Mouse (Mus musculus) ES-Bruce4 (cell line): ENCODE data around the gene Atxn7l1. TPM values are rescaled to one million over a fixed set of nuclear protein-coding genes. Genes with fewer than 3 reads are reported as not detected.

Source experiments
- H3K27ac ChIP-seq: 2 replicates; pipeline ENCODE4 v1.5.1; 2012; ENCODE audit warnings: low read length, inconsistent platforms; ENCODE audit not compliant: insufficient read depth
- H3K27me3 ChIP-seq: 2 replicates; pipeline ENCODE4 v1.6.1; 2012; ENCODE audit warnings: mild to moderate bottlenecking, low read length, inconsistent platforms; ENCODE audit not compliant: control insufficient read depth, poor library complexity, insufficient read depth, severe bottlenecking
- H3K36me3 ChIP-seq: 2 replicates; pipeline ENCODE4 v1.6.1; 2012; ENCODE audit warnings: inconsistent platforms, mild to moderate bottlenecking, low read length, moderate library complexity; ENCODE audit not compliant: control insufficient read depth, poor library complexity, insufficient read depth, severe bottlenecking
- H3K4me1 ChIP-seq: one replicate; pipeline ENCODE4 v1.8.1; 2011; ENCODE audit warnings: low read length; ENCODE audit not compliant: control insufficient read depth, insufficient read depth
- H3K4me3 ChIP-seq: 2 replicates; pipeline ENCODE4 v1.5.1; 2011; ENCODE audit warnings: low read depth, mild to moderate bottlenecking, low read length
- H3K9ac ChIP-seq: 2 replicates; pipeline ENCODE4 v1.6.1; 2012; ENCODE audit warnings: low read depth, mild to moderate bottlenecking, inconsistent platforms; ENCODE audit not compliant: poor library complexity, severe bottlenecking
- H3K9me3 ChIP-seq: replicated peaks from 2 replicates; pipeline ENCODE4 v1.6.1; 2012; ENCODE audit warnings: mild to moderate bottlenecking, low read length, inconsistent platforms; ENCODE audit not compliant: control insufficient read depth, poor library complexity, insufficient read depth, severe bottlenecking
- CTCF ChIP-seq: IDR thresholded peaks from one replicate; pipeline ENCODE4 v1.8.1; 2011; ENCODE audit warnings: low read depth, low read length
- EP300 ChIP-seq: IDR thresholded peaks from 2 replicates; pipeline ENCODE4 v1.6.1; 2011; ENCODE audit warnings: low read depth, low read length; ENCODE audit not compliant: insufficient read depth
- POLR2A ChIP-seq: IDR thresholded peaks from one replicate; pipeline ENCODE4 v1.8.1; 2011; ENCODE audit warnings: low read length; ENCODE audit not compliant: insufficient read depth
- polyA plus RNA-seq: library from polyadenylated mRNA; stranded (reverse); fragments of >200 nt; gene quantifications from 2 replicates; pipeline ENCODE4 v1.2.4, GENCODE M21; 2011; ENCODE audit warnings: low read depth; ENCODE audit not compliant: missing spikeins, insufficient read depth, insufficient read length

Atxn7l1 gene
- polyA plus RNA-seq, 1 experiment = 16.1 TPM

DNA sequence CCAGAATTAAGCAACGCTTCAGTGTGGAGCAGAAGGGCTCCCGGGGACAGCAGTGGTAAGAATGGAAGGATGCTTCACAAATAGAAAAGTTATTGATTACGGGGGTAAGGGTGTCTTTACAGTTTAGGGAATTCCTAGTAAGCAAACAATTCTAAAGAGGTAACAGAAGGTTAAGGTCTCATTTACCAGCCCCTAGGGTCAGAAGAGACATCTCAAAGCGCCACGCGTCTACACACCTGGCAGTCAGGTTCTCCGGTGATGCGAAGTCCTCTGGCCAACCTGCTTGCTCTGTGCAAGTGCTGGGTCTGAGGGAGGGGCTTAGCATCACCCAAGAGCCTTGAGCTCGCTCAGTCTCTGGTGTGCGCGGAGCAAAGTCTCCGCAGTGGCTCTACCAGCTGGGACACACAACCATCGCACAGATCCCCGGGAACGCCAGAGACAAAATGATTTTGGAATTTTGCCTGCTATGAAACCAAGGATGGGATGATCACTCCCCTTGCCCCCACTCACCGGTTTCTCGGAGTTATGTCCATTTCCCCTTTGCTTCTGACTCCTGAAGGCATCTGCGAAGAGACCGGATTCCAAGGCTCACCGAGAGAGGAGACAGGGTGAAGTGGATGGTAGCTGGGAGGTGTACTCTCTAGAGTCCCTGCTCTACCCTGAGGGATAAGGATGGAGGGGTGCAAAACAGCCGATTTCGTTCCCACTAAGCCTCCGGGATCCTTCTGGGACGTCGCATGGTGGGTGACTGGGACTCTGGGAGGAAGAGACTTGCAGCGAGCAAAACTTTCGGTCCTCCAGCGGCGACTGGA is 665 bp upstream of the Atxn7l1 start:
- no peak overlapping the region for H3K27ac ChIP-seq

DNA sequence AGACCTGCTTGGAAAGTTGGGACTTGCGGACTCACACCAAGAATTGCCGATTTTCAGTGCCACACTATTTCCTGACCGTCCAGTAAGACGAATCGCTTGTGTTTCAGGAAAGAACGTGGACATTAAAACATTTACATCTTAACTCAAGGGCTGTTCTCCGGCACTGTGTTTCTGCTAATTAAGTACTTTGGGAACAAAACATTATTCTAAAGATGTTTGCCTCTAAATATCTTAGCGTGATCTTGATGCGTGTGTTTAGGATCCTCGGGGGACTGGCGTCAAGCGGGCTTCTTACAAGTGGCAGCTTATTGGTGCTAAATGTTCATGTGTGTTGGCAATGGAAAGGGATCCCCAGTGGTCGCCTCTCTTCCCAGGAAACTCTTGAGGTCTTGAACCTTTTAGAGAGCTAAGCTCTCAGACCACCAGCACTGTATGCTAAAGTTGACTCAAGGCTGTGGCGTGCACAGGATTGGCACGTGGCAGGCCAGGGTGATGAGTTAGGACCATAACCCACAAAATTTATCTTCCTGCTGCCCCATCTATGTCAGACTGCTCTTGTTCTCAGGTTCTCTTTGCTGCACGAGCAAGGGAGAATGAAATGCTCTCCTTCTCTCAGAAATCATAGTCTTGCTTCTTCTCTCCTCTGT is 2.2 kb downstream of the Atxn7l1 start:
- peaks cover 2% of the 10 kb centered on the region for H3K4me1 ChIP-seq
- no peak for TF ChIP-seq CTCF
- no peaks in the 10 kb centered on the region for H3K36me3 ChIP-seq
- no peaks in the 10 kb centered on the region for H3K27me3 ChIP-seq
- no peak overlapping the region for H3K27ac ChIP-seq
- no peak overlapping the region for H3K4me3 ChIP-seq
- H3K9me3 ChIP-seq = no peaks in the 10 kb centered on the region
- no peak overlapping the region for H3K9ac ChIP-seq

More for the DNA sequence above, 665 bp upstream of the Atxn7l1 start:
- H3K4me1 ChIP-seq = no peaks in the 10 kb centered on the region
- H3K9me3 ChIP-seq = no peaks in the 10 kb centered on the region
- peak overlapping the region; percentile 87 for H3K4me3 ChIP-seq
- H3K36me3 ChIP-seq = no peaks in the 10 kb centered on the region
- TF ChIP-seq POLR2A (no peak), CTCF (no peak), EP300 (no peak)
- peak overlapping the region; percentile 68 for H3K9ac ChIP-seq
- H3K27me3 ChIP-seq = no peaks in the 10 kb centered on the region

- Histone ChIP-seq H3K27me3 (no peaks in the 10 kb centered on the region), H3K9ac (no peak overlapping the region), H3K27ac (no peak overlapping the region), H3K4me3 (no peak overlapping the region), H3K9me3 (no peaks in the 10 kb centered on the region), H3K36me3 (no peaks in the 10 kb centered on the region), H3K4me1 (peaks cover 2% of the 10 kb centered on the region)
- TF ChIP-seq EP300 (no peak), CTCF (no peak), POLR2A (no peak)
These were observed 5.6 kb downstream of the Atxn7l1 start for GRCm38 (mm10) chr12:33153131-33153530.

DNA sequence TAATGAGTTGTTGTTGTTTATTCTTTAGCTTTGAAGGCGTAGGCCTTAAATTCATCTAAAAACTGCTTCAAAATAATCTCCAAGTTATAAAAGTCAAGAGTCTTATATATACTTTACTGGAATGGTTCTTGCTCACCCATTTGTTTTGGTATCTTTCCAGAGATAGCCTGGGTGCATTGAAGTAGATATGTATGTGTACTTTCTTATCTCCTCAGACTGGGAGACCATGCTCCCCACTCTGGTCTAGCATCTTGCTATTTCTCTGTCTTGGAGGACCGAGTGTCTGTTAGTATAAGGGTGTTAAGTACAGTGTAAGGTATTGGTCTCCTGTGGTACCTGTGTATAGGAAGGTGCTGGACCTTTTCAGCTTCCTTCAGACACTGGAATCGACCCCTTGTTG is 6.4 kb downstream of the Atxn7l1 start:
- Histone ChIP-seq H3K27ac (no peak overlapping the region), H3K27me3 (no peaks in the 10 kb centered on the region), H3K9ac (no peak overlapping the region), H3K4me1 (peaks cover 2% of the 10 kb centered on the region), H3K36me3 (no peaks in the 10 kb centered on the region), H3K4me3 (no peak overlapping the region), H3K9me3 (no peaks in the 10 kb centered on the region)
- TF ChIP-seq POLR2A = no peak

- H3K4me1 ChIP-seq = peaks cover 2% of the 10 kb centered on the region
These were observed 7.2 kb downstream of the Atxn7l1 start for GRCm38 (mm10) chr12:33154732-33155131.

GRCm38 (mm10) chr12:33156334-33157018 is 9.0 kb downstream of the Atxn7l1 start:
- no peak overlapping the region for H3K9ac ChIP-seq
- H3K9me3 ChIP-seq = no peaks in the 10 kb centered on the region
- no peaks in the 10 kb centered on the region for H3K36me3 ChIP-seq
- no peak overlapping the region for H3K27ac ChIP-seq
- H3K4me1 ChIP-seq = peaks cover 2% of the 10 kb centered on the region
- no peaks in the 10 kb centered on the region for H3K27me3 ChIP-seq
- H3K4me3 ChIP-seq = no peak overlapping the region
- TF ChIP-seq POLR2A (no peak), CTCF (no peak), EP300 (no peak)

More at GRCm38 (mm10) chr12:33154732-33155131, 7.2 kb downstream of the Atxn7l1 start:
- Histone ChIP-seq H3K27me3 (no peaks in the 10 kb centered on the region), H3K36me3 (no peaks in the 10 kb centered on the region), H3K4me3 (no peak overlapping the region), H3K27ac (no peak overlapping the region), H3K9ac (no peak overlapping the region), H3K9me3 (no peaks in the 10 kb centered on the region)
- TF ChIP-seq CTCF (no peak), POLR2A (no peak), EP300 (no peak)
